Mouse (Mus musculus): ENCODE results near the gene Pde7b. TPM values are rescaled to one million over a fixed set of nuclear protein-coding genes. Genes with fewer than 3 reads are reported as not detected.

Pde7b gene
- polyA plus RNA-seq, 1 experiment from 2014 or later: 14.4 TPM

- Histone ChIP-seq H3K4me1 (peaks cover 13% of the 10 kb centered on the region; the same call in 1 of the 2 replicates), H3K9me3 (no peaks in the 10 kb centered on the region), H3K36me3 (no peaks in the 10 kb centered on the region), H3K27ac (no peak overlapping the region), H3K4me2 (replicated peaks) (no peak overlapping the region), H3K27me3 (no peaks in the 10 kb centered on the region), H3K4me3 (no peak overlapping the region), H3K9ac (no peak overlapping the region)
- ATAC-seq (ENCODE audit: insufficient number of reproducible peaks, insufficient read depth, low FRiP score, low TSS enrichment): no peak
- WGBS: 61% methylated on average over 3 of the region's 3 CpGs
Observed at GRCm38 (mm10) chr10:20485816-20486215, 239.1 kb downstream of the Pde7b start.

DNA sequence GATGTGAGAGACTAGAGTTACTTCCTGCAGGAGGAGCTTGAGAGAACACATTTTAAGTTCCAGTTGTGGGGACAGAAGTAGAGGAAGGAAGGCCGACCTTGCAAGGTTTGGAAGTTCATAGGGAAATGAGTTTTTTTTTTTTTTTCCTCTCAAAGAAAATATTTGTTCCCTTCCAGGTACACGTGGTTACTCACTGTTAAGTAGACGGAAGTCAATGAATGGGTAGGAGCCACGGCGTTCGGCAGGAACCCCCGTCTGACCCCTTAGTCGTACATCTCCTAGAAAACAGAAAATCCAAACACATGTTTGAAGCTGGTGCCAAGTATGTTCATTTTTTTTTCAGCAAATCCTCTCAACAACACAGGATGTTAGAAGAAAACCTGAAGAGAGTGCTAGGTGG, 245.4 kb downstream of the Pde7b start:
- H3K27me3 ChIP-seq: no peaks in the 10 kb centered on the region
- H3K4me2 ChIP-seq (replicated peaks): no peak overlapping the region
- H3K27ac ChIP-seq: no peak overlapping the region
- no peak overlapping the region for H3K9ac ChIP-seq
- no peaks in the 10 kb centered on the region for H3K9me3 ChIP-seq
- no peak for ATAC-seq (ENCODE audit: insufficient number of reproducible peaks, insufficient read depth, low FRiP score, low TSS enrichment)
- 74% methylated on average over 8 of the region's 8 CpGs for WGBS
- H3K4me1 ChIP-seq: no peaks in the 10 kb centered on the region
- no peak overlapping the region for H3K4me3 ChIP-seq
- no peaks in the 10 kb centered on the region for H3K36me3 ChIP-seq

DNA sequence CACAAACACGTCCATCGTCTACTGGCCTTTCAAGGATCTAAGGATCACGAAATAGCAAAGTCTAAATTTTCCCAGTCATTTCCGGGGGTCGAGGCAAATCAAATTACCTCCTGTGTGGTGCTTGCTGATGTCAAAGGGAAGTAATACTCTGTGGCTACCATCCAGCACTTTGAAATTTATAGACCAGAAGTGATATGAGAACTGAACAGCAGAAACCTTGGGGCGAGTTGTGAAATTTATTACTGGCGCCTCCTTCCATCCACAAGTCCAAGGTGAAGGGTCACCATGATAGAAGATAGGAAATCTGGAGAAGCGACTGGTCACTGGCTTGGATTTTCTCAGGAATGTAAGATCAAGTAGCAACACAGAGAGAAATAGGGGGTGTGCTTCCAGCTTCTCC, 246.4 kb downstream of the Pde7b start:
- H3K4me2 ChIP-seq (replicated peaks): no peak overlapping the region
- no peak overlapping the region for H3K27ac ChIP-seq
- no peak for ATAC-seq (ENCODE audit: insufficient number of reproducible peaks, insufficient read depth, low FRiP score, low TSS enrichment)
- no peaks in the 10 kb centered on the region for H3K27me3 ChIP-seq
- H3K9me3 ChIP-seq: no peaks in the 10 kb centered on the region
- H3K4me3 ChIP-seq: no peak overlapping the region
- no peaks in the 10 kb centered on the region for H3K36me3 ChIP-seq
- H3K9ac ChIP-seq: no peak overlapping the region
- WGBS: 74% methylated on average over 8 of the region's 8 CpGs
- no peaks in the 10 kb centered on the region for H3K4me1 ChIP-seq

- H3K4me3 ChIP-seq: no peak overlapping the region
- H3K27ac ChIP-seq: no peak overlapping the region
- no peaks in the 10 kb centered on the region for H3K9me3 ChIP-seq
- H3K9ac ChIP-seq: no peak overlapping the region
- H3K4me2 ChIP-seq (replicated peaks): no peak overlapping the region
- WGBS: 40% methylated on average over 7 of the region's 7 CpGs
- H3K4me1 ChIP-seq: no peaks in the 10 kb centered on the region
- no peaks in the 10 kb centered on the region for H3K36me3 ChIP-seq
- ATAC-seq (ENCODE audit: insufficient number of reproducible peaks, insufficient read depth, low FRiP score, low TSS enrichment): no peak
- no peaks in the 10 kb centered on the region for H3K27me3 ChIP-seq
Observed at GRCm38 (mm10) chr10:20474831-20475230, 250.0 kb downstream of the Pde7b start.

- WGBS: 71% methylated on average over 9 of the region's 9 CpGs
- Histone ChIP-seq H3K27me3 (no peaks in the 10 kb centered on the region), H3K4me1 (no peaks in the 10 kb centered on the region), H3K4me3 (no peak overlapping the region), H3K4me2 (replicated peaks) (no peak overlapping the region), H3K9ac (no peak overlapping the region), H3K9me3 (no peaks in the 10 kb centered on the region), H3K36me3 (no peaks in the 10 kb centered on the region), H3K27ac (no peak overlapping the region)
- ATAC-seq (ENCODE audit: insufficient number of reproducible peaks, insufficient read depth, low FRiP score, low TSS enrichment): no peak
Observed at GRCm38 (mm10) chr10:20474036-20474435, 250.8 kb downstream of the Pde7b start.

DNA sequence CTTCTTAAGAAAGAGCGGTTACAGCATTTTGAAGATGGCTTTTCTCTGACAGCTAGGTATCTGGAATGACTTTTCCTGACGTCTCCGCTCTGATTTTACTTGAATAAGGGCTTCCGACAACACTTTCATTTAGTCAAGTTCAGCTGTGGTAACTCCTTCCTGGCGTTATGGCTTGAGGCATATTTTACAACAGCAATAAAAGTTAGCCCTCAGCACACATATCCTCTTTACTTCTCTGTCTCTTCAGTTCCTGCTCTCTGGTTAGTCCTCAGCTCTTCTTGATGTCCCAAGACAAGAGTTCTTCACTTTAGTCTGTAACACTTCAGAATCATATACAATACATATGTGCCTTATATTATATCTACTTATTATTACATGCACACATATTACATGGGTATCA, 251.4 kb downstream of the Pde7b start:
- no peak for ATAC-seq (ENCODE audit: insufficient number of reproducible peaks, insufficient read depth, low FRiP score, low TSS enrichment)
- H3K27ac ChIP-seq: no peak overlapping the region
- H3K27me3 ChIP-seq: no peaks in the 10 kb centered on the region
- no peaks in the 10 kb centered on the region for H3K36me3 ChIP-seq
- no peak overlapping the region for H3K4me2 ChIP-seq (replicated peaks)
- no peaks in the 10 kb centered on the region for H3K9me3 ChIP-seq
- no peaks in the 10 kb centered on the region for H3K4me1 ChIP-seq
- no peak overlapping the region for H3K9ac ChIP-seq
- H3K4me3 ChIP-seq: no peak overlapping the region
- WGBS: 84% methylated on average over 5 of the region's 5 CpGs

- H3K27ac ChIP-seq: no peak overlapping the region
- H3K4me3 ChIP-seq: no peak overlapping the region
- H3K4me2 ChIP-seq (replicated peaks): no peak overlapping the region
- no peaks in the 10 kb centered on the region for H3K27me3 ChIP-seq
- no peak overlapping the region for H3K9ac ChIP-seq
- H3K9me3 ChIP-seq: no peaks in the 10 kb centered on the region
- 73% methylated on average over 8 of the region's 8 CpGs for WGBS
- H3K4me1 ChIP-seq: no peaks in the 10 kb centered on the region
- ATAC-seq (ENCODE audit: insufficient number of reproducible peaks, insufficient read depth, low FRiP score, low TSS enrichment): no peak
- no peaks in the 10 kb centered on the region for H3K36me3 ChIP-seq
Observed at GRCm38 (mm10) chr10:20472007-20472406, 252.9 kb downstream of the Pde7b start.

GRCm38 (mm10) chr10:20464631-20465030, 260.2 kb downstream of the Pde7b start:
- Histone ChIP-seq H3K36me3 (no peaks in the 10 kb centered on the region), H3K4me2 (replicated peaks) (no peak overlapping the region), H3K9me3 (no peaks in the 10 kb centered on the region), H3K9ac (no peak overlapping the region), H3K27me3 (no peaks in the 10 kb centered on the region), H3K4me1 (no peaks in the 10 kb centered on the region), H3K4me3 (no peak overlapping the region), H3K27ac (no peak overlapping the region)
- no peak for ATAC-seq (ENCODE audit: insufficient number of reproducible peaks, insufficient read depth, low FRiP score, low TSS enrichment)
- WGBS: 69% methylated on average over 3 of the region's 3 CpGs

- no peaks in the 10 kb centered on the region for H3K9me3 ChIP-seq
- no peak overlapping the region for H3K27ac ChIP-seq
- ATAC-seq (ENCODE audit: insufficient number of reproducible peaks, insufficient read depth, low FRiP score, low TSS enrichment): no peak
- 74% methylated on average over 1 of the region's 1 CpGs for WGBS
- H3K4me3 ChIP-seq: no peak overlapping the region
- H3K36me3 ChIP-seq: no peaks in the 10 kb centered on the region
- no peak overlapping the region for H3K9ac ChIP-seq
- no peaks in the 10 kb centered on the region for H3K4me1 ChIP-seq
- no peak overlapping the region for H3K4me2 ChIP-seq (replicated peaks)
- no peaks in the 10 kb centered on the region for H3K27me3 ChIP-seq
Observed at GRCm38 (mm10) chr10:20463941-20464340, 260.9 kb downstream of the Pde7b start.

DNA sequence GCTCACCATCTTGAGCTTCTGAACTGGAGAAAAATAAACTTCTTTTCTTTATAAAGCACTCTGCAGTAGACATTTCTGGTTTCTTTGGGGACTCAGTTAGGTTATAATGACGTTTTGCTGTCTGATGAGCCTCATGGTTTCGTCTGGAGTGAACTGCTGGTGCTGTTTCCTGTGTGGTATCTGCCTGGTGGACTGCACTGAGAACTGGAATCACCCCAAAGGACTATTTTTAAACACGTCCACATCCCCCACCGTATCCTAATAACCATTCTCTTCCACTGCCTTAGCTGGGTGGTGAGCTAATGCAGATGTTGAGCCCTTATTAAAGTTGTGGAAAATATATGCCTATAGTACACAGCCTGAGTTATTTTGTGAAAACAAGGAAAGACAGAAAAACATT, 262.3 kb downstream of the Pde7b start:
- Histone ChIP-seq H3K4me3 (no peak overlapping the region), H3K9me3 (no peaks in the 10 kb centered on the region), H3K4me2 (replicated peaks) (no peak overlapping the region), H3K27ac (no peak overlapping the region), H3K9ac (no peak overlapping the region), H3K4me1 (no peaks in the 10 kb centered on the region), H3K36me3 (no peaks in the 10 kb centered on the region), H3K27me3 (no peaks in the 10 kb centered on the region)
- WGBS: 78% methylated on average over 4 of the region's 4 CpGs
- no peak for ATAC-seq (ENCODE audit: insufficient number of reproducible peaks, insufficient read depth, low FRiP score, low TSS enrichment)

DNA sequence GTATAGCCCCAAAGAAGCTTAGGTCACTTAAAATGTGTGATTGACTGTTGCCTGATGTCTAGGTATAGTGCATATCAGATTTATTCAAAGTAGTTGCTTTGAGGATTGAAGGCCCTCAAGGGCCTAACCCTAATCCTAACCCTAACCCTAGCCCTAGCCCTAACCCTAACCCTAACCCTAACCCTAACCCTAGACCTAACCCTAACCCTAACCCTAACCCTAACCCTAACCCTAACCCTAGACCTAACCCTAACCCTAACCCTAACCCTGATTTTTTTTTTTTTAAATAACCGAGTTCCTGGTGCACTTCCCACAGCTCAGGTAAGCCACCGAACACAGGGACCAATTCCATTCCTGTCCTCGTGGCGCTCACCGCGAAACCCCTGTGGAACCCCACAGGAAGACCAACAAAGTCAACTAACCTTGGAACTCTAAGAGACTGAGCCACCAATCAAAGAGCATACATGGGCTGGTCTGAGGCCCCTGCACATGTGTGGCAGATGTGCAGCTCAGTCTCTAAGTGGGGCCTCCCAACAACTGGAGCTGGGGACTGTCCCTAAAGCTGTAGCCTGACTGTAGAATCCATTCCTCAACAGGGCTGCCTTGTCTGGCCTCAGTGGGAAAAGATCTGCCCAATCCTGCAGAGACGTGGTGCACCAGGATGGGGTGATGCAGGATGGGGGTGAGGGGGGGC, 265.1 kb downstream of the Pde7b start:
- WGBS: 83% methylated on average over 7 of the region's 7 CpGs
- no peak overlapping the region for H3K9ac ChIP-seq
- no peaks in the 10 kb centered on the region for H3K36me3 ChIP-seq
- no peak for ATAC-seq (ENCODE audit: insufficient number of reproducible peaks, insufficient read depth, low FRiP score, low TSS enrichment)
- no peaks in the 10 kb centered on the region for H3K9me3 ChIP-seq
- no peaks in the 10 kb centered on the region for H3K4me1 ChIP-seq
- no peak overlapping the region for H3K4me2 ChIP-seq (replicated peaks)
- H3K4me3 ChIP-seq: no peak overlapping the region
- H3K27me3 ChIP-seq: no peaks in the 10 kb centered on the region
- H3K27ac ChIP-seq: no peak overlapping the region

DNA sequence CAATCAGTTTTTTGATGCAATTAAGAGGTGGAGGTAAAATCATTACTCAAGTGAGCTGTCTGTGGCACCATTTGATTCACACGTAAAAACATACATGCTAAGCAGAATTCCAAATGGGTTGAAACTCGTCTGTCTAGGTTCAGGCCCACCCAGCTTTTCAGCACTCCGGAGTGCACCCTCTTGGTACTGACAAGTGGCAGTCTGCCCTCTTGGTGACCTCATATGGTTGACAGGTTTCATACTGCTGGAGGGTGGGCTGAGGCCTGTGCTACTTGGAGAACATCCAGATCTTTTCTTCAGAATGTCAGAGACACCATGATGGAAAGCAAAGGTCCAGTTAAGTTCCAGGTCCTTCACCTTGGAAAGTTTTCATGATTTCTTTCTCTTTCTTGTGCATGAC, 265.7 kb downstream of the Pde7b start:
- ATAC-seq (ENCODE audit: insufficient number of reproducible peaks, insufficient read depth, low FRiP score, low TSS enrichment): no peak
- Histone ChIP-seq H3K4me1 (no peaks in the 10 kb centered on the region), H3K27me3 (no peaks in the 10 kb centered on the region), H3K4me3 (no peak overlapping the region), H3K9me3 (no peaks in the 10 kb centered on the region), H3K4me2 (replicated peaks) (no peak overlapping the region), H3K9ac (no peak overlapping the region), H3K27ac (no peak overlapping the region), H3K36me3 (no peaks in the 10 kb centered on the region)
- WGBS: 69% methylated on average over 3 of the region's 3 CpGs
